Mouse (Mus musculus): Measurements from ENCODE around the gene Acot8.

DNA sequence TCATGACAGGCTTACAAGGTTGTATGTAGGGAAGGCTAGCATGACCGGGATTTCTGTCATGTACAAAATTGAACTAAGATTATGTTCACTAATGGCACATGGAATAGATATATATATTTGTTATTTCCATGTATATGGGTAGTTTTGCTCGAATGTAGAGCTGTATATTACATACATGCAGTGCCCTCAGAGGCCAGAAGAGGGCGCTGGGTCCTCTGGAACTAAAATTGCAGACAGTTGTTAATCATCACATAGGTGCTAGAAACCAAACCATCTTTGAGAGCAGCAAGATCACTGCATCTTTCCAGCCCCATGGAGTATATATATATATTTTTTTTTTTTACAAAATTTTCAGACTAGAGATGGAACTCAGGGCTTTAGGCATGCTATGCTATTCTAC lies 41.1 kb upstream of the Acot8 start:
- TF ChIP-seq CTCF (IDR thresholded peaks at IDR 0.05; ENCODE audit: borderline replicate concordance, insufficient read depth, low read depth, low read length), result no peak
- no peak for TF ChIP-seq POLR2A (IDR thresholded peaks at IDR 0.05; ENCODE audit: borderline replicate concordance, insufficient read depth, low read length)

Data from cerebellum, adult 2 months (tissue).